Mouse (Mus musculus) induced T-regulatory cell, adult 2 months (primary cell): Measurements from ENCODE around the gene Ngp.

Experiments used
- DNase-seq: peaks from one replicate; pipeline ENCODE4 v3.0.0-alpha.2; 2012; ENCODE audit warnings: low read depth

Gene Ngp

GRCm38 (mm10) chr9:110433045-110433444 lies 13.5 kb downstream of the Ngp start:
- DNase-seq: no peak

GRCm38 (mm10) chr9:110436041-110436440 lies 16.5 kb downstream of the Ngp start:
- DNase-seq: no peak

GRCm38 (mm10) chr9:110440049-110440448 lies 20.5 kb downstream of the Ngp start:
- no peak for DNase-seq

DNA sequence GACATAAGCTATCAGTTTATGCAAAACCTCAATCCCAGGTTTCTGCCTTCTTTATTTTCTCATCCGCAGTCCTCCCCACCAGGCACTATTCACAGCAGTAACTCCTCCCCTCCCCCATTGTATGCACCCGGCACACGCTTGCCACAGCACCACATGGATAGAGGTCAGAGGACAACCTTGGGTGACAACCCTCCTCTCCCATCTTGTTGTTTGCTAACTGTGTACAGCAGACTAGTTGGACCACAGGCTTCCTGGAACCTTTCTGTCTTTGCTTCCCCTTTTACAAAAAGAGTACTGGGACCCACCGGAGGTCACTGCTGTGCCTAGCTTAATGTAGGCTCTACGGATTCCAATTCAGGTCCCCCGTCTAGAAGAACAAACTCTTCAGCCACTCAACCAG lies 21.0 kb downstream of the Ngp start:
- DNase-seq: no peak

DNA sequence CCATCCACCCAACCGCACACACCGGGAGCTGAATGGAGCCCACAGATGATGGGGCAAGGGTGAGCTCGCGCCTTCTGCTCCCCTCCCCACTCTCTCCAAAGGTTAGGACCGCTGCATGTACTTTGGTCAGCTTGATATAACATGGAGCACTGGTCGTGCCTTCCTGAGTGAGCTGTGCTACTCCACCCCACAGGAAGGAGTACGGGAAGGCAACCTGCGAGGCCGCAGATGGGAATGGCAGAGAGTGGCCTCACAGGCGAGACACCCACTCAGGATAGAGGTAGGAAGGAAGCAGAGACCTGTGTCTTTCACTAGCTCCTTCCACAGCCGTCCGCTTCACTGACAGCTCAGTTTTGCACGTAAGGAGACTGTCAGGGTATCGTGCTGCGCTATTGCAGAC lies 28.8 kb downstream of the Ngp start:
- no peak for DNase-seq

DNA sequence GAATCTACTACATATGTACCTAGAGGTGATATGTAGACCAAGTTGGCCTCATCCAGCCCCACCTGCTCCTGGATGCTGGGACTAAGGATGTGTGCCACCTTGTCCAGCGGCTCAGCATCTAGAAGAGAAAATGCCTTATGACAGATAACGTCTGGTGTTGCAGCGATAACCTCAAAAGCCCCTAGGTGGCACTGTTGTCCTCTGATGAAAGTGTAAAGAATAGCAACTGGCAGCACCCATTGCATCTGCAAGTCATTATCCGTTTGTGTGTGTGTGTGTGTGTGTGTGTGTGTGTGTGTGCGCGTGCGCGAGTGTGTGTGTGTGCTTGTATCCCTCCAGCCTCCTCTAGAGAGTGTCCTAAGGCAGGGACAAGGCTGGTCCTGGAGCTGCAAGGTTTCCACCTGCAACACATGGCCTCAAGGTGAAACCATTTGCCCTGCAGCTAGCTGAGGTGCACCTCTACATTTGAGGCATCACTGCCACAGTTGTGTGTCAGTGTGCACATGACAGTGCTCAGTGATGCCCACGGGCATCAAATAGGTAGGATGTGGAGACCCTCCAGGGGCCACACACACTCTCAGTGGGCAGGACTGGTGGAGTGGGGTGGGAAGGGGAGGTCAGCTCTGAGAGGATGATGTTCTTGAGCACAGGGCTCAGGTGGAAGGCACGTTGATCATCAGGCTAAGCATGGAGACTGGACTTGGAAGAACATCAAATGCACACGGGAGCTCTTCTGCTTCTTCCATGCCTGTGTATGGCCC lies 29.5 kb downstream of the Ngp start:
- DNase-seq: peak; percentile 91

- no peak for DNase-seq
Observed at GRCm38 (mm10) chr9:110452523-110452922, 33.0 kb downstream of the Ngp start.

GRCm38 (mm10) chr9:110457926-110458325 lies 38.4 kb downstream of the Ngp start:
- peak; percentile 39 for DNase-seq

DNA sequence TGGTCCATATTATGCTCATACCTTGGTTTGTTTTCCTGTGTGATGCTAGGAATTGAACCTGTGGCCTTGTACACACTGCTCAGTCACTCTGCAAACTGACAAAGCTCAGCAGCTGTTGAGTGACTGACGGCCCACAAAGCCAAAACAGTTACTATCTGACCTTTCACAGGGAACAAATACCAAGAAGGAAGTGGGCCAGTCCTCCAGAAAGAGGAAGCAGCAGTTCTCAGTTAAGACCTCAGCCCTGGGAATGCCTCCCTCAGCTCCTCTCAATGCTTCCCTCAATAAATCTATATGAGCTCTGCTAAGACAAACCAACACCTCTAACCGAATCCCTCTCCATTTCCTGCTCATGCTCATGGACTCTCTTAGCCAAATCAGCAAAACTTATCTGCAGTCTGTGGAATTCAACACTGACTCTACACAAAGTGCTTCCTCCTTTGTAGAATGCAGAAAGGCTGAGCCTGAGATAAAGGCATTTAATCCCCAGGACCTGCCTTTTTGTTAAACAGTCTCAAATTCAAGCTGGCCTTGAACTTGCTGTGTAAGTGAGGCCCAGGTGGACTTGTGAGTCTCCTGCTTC lies 39.7 kb downstream of the Ngp start:
- no peak for DNase-seq

DNA sequence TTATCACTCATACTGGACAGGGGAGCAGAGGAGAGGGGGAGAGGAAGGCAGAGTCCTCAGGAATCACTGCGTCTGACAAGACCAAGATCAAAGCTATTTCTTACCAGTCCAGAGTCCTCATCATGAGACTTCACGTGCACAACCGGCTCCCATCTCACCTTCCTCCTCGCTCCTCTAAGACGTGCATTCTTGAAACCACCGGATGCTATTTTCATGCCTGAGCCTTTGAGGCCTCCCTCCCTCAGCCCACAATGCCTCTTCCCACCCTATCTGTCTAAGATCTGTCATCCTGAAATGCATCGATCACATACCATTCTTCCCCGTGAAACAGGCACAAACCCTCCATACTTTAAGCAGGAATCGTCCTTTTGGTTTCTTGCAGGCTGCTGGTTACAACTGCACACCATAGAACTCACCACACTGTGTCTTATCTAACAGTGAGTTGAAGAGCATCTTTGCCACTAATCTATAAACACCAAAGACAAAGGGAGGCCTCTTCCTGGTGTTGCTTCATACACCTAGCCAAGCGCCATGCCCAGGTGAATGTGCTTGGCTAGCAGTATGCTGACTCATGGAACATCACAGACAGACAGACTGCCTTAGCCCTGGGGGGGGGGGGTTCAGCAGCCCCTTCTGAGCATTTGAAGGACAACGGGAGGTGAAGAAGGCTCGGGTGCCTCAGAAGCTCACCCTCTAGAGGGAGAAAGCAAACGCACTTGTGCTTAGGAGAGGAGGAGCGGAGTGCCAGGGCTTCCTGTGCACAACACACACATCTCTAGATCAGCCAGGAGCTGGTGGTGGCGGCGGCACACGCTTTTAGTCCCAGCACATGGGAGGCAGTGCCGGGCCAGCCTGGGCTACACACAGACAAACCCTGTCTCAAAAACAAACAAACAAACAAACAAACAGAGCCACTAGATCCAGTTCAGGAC lies 41.6 kb downstream of the Ngp start:
- peak; percentile 36 for DNase-seq

DNA sequence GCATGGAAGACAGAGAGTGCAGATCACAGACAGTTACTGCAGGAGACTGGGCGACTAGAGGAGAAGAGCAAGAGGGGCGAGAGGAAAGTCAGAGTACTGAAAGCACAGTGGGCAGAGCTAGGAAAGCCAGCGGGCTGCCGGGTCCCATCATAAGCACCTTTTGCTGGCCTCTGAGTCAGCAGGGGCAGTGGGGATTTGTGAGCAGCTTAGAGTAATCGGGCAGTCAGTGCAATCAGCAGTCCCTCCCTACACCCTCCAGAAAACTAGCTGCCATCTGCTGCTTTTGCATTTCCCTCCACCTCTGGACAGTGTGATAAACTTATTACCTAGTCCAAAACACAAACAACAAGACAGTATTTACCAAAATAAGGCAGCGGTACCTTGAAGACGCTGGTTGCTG lies 42.8 kb downstream of the Ngp start:
- DNase-seq: no peak

GRCm38 (mm10) chr9:110463983-110464591 lies 44.5 kb downstream of the Ngp start:
- DNase-seq: no peak

- no peak for DNase-seq
Observed at GRCm38 (mm10) chr9:110465336-110465735, 45.8 kb downstream of the Ngp start.

- DNase-seq: peak; percentile 66
Observed at GRCm38 (mm10) chr9:110466179-110466578, 46.6 kb downstream of the Ngp start.
